Mouse (Mus musculus) midbrain, postnatal 0 days (tissue): ENCODE results near the gene Gm20388. TPM values are rescaled to one million over a fixed set of nuclear protein-coding genes. Genes with fewer than 3 reads are reported as not detected.

Experiments
- ATAC-seq: fragments of 200-750 bp; cut with Nextera tagmentation; 2 replicates; pipeline ENCODE4 v1.8.0; 2017; ENCODE audit warnings: moderate number of reproducible peaks, mild to moderate bottlenecking, moderate TSS enrichment, moderate library complexity; ENCODE audit not compliant: low FRiP score
- DNase-seq: peaks from one replicate; pipeline ENCODE4 v3.0.0-alpha.2; 2015; ENCODE audit warnings: low spot score
- H3K27ac ChIP-seq: fragments of 300-500 bp; sonication (generic); 2 replicates; pipeline ENCODE4 v1.5.1; 2014; ENCODE audit warnings: low read depth, mild to moderate bottlenecking, low read length, mixed read lengths
- H3K27me3 ChIP-seq: fragments of 300-500 bp; sonication (generic); 2 replicates; pipeline ENCODE4 v1.6.1; 2014; ENCODE audit warnings: low read length, control low read depth, mixed read lengths; ENCODE audit not compliant: insufficient read depth
- H3K36me3 ChIP-seq: fragments of 300-500 bp; sonication (generic); 2 replicates; pipeline ENCODE4 v1.6.1; 2014; ENCODE audit warnings: low read length, control low read depth, mixed read lengths; ENCODE audit not compliant: insufficient read depth
- H3K4me1 ChIP-seq: fragments of 300-500 bp; sonication (generic); 2 replicates; pipeline ENCODE4 v1.6.1; 2014; ENCODE audit warnings: mild to moderate bottlenecking, control low read depth, antibody characterized with exemption, low read length, mixed read lengths; ENCODE audit not compliant: insufficient read depth
- H3K4me2 ChIP-seq: fragments of 300-500 bp; sonication (generic); 2 replicates; pipeline ENCODE4 v1.6.1; 2014; ENCODE audit warnings: low read depth, mild to moderate bottlenecking, low read length, mixed read lengths; ENCODE audit not compliant: poor library complexity, severe bottlenecking
- H3K4me3 ChIP-seq: fragments of 300-500 bp; sonication (generic); 2 replicates; pipeline ENCODE4 v1.5.1; 2014; ENCODE audit warnings: low read depth, mild to moderate bottlenecking, low read length, moderate library complexity
- H3K9ac ChIP-seq: fragments of 300-500 bp; sonication (generic); replicated peaks from 2 replicates; pipeline ENCODE4 v1.6.1; 2014; ENCODE audit warnings: mild to moderate bottlenecking, low read length, moderate library complexity, mixed read lengths; ENCODE audit not compliant: poor library complexity, severe bottlenecking
- H3K9me3 ChIP-seq: fragments of 300-500 bp; sonication (generic); 2 replicates; pipeline ENCODE4 v1.6.1; 2016; ENCODE audit warnings: low read length, control low read depth
- CTCF ChIP-seq: IDR thresholded peaks from 2 replicates; pipeline ENCODE4 v1.5.1; 2016; ENCODE audit warnings: antibody characterized with exemption, mild to moderate bottlenecking
- WGBS: fragments of 180-500 bp; shearing (Covaris S2); extraction: QIAGEN DNeasy Blood & Tissue Kit; methylation state at CpG from one replicate; pipeline ENCODE4 v1.1.7; 2014; 5-methylcytosine and 5-hydroxymethylcytosine counted together
- polyA plus RNA-seq: library from polyadenylated mRNA; unstranded; fragments of >200 nt; fragmentation: Nextera tagmentation; extraction: Ambion mirVana; gene quantifications from 2 replicates; pipeline ENCODE4 v1.2.1, GENCODE M21; 2015
- total RNA-seq: library from RNA; depleted of rRNA; stranded (reverse); fragments of >200 nt; gene quantifications from 2 replicates; pipeline ENCODE4 v1.2.3, GENCODE M21; 2014

Gm20388 gene
- total and polyA plus RNA-seq, 2 experiments from 2014 or later = 74.2 TPM; not detected in 1

DNA sequence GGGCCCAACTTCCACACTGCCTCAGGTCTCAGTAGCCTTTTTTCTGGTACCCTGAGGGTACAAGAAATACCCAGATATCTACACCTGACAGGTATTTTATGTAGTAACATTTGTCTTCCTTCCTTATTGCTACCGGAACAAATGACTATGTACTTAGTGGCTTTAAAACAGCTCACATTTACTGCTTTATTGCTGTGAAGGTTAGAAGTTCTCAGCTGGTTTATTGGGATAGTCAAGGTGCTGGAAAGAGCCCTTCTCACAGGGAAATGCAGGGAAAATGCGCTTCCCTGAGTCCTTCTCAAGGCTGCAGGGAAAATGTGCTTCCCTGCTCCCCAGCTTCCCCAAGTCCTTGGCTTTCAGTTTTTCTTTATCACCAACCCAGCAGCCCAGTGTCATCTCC, 228.3 kb downstream of the Gm20388 start:
- no peak for ATAC-seq

GRCm38 (mm10) chr8:120140769-120141168, 230.1 kb downstream of the Gm20388 start:
- Histone ChIP-seq H3K4me2 (no peak overlapping the region), H3K27me3 (no peaks in the 10 kb centered on the region), H3K4me3 (no peak overlapping the region), H3K27ac (no peak overlapping the region), H3K36me3 (no peaks in the 10 kb centered on the region), H3K9me3 (no peaks in the 10 kb centered on the region), H3K4me1 (peaks cover 6% of the 10 kb centered on the region; the same call in 1 of the 2 replicates), H3K9ac (no peak overlapping the region)
- TF ChIP-seq CTCF = no peak
- no peak for ATAC-seq
- 62% methylated on average over 3 of the region's 3 CpGs for WGBS
- no peak for DNase-seq

More for the DNA sequence above, 228.3 kb downstream of the Gm20388 start:
- DNase-seq = no peak
- H3K4me2 ChIP-seq = no peak overlapping the region
- H3K4me1 ChIP-seq = peaks cover 3% of the 10 kb centered on the region; the same call in 1 of the 2 replicates
- TF ChIP-seq CTCF = no peak
- no peak overlapping the region for H3K4me3 ChIP-seq
- no peak overlapping the region for H3K9ac ChIP-seq
- 91% methylated on average over 2 of the region's 2 CpGs for whole genome bisulfite sequencing
- H3K27me3 ChIP-seq = no peaks in the 10 kb centered on the region
- no peak overlapping the region for H3K27ac ChIP-seq
- no peaks in the 10 kb centered on the region for H3K36me3 ChIP-seq
- no peaks in the 10 kb centered on the region for H3K9me3 ChIP-seq

DNA sequence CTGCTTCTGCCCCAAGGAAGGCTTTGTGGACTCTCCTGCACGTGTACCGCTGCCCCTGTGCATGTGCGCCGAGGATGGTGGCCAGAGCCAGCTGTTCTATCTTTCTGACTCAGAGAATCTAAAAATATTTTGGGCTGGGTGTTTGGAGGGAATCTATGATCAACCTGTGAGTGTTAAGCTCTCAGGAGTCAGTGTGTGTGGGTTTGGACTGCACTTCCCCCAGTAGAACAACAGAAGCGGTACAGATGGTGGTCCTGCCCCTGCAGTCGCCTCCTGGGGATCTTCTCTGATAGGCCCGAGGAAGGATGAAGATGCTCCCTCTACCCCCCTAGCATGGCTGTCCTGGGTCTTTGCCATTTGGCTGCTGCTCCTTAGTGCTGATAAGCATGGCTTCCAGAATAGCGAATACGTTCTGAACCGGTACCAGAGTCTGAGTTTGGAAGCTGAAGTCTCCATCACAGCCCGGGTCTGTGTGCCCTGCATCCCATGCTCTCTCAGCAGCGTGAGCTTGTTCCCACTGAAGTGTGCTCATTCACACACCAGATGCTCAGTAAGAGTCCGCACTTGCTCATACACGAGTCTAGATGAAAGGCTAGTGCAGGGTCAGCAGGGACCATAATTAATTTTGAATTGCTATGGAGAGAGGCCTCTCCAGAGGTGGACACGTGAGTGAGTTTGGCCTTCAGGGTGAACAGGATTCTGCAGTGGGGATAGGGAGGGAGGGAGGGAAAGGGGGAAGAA, 233.4 kb downstream of the Gm20388 start:
- DNase-seq = peak; percentile 50
- peak overlapping the region; percentile 57 for H3K27ac ChIP-seq
- H3K9me3 ChIP-seq = no peaks in the 10 kb centered on the region
- whole genome bisulfite sequencing = 49% methylated on average over 15 of the region's 15 CpGs
- H3K4me2 ChIP-seq = no peak overlapping the region
- no peak for TF ChIP-seq CTCF
- H3K27me3 ChIP-seq = no peaks in the 10 kb centered on the region
- H3K4me1 ChIP-seq = peaks cover 6% of the 10 kb centered on the region; the same call in 1 of the 2 replicates
- H3K36me3 ChIP-seq = peaks cover 6% of the 10 kb centered on the region; the same call in 1 of the 2 replicates
- peak; percentile 73 for ATAC-seq
- peak overlapping the region; percentile 5; the same call in 1 of the 2 replicates for H3K9ac ChIP-seq
- H3K4me3 ChIP-seq = no peak overlapping the region

DNA sequence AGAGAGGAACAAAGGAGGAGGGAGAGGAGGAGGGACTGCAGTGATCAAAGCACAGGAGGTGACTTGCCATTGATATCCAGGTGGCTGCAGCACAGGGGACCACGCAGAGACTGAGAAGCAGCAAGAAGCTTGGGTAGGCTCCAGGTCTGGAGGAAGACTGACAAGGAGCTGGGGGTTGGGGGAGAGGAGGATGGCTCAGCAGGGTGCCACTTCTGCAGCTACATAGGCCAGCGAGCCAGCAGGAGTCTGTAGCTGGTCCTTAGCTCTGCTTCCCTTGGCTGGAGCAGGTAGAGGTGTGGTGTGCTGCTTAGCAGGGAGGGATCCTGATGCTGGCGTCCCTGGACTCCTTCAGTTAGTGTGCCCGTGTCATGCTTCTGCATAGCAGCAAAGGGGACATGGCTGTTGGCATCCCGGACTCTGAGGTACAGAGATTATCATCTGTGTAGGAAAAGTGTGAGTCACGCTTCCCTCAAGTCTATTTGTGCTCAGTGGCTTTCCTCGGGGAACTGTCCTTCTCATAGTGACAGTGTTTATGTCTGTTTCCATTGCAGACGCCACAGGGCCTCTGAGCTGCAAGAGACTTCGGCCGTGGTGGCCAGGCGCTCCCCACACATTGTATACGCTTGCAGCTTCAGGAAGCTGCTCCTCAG, 234.1 kb downstream of the Gm20388 start:
- peaks cover 6% of the 10 kb centered on the region; the same call in 1 of the 2 replicates for H3K4me1 ChIP-seq
- H3K4me2 ChIP-seq = no peak overlapping the region
- no peaks in the 10 kb centered on the region for H3K27me3 ChIP-seq
- H3K4me3 ChIP-seq = no peak overlapping the region
- peak overlapping the region; percentile 55 for H3K27ac ChIP-seq
- H3K36me3 ChIP-seq = peaks cover 6% of the 10 kb centered on the region; the same call in 1 of the 2 replicates
- TF ChIP-seq CTCF = no peak
- ATAC-seq = peak; percentile 62; the same call in 1 of the 2 replicates
- 43% methylated on average over 12 of the region's 12 CpGs for WGBS
- peak; percentile 35 for DNase-seq
- H3K9me3 ChIP-seq = no peaks in the 10 kb centered on the region
- H3K9ac ChIP-seq = 0 out of 2 replicates have a peak overlapping the region, but pooled peaks have one; percentile 5

- no peak overlapping the region for H3K9ac ChIP-seq
- no peaks in the 10 kb centered on the region for H3K9me3 ChIP-seq
- DNase-seq (no peak), ATAC-seq (no peak)
- H3K27ac ChIP-seq = no peak overlapping the region
- H3K27me3 ChIP-seq = no peaks in the 10 kb centered on the region
- no peak for TF ChIP-seq CTCF
- 77% methylated on average over 1 of the region's 1 CpGs for WGBS
- H3K4me2 ChIP-seq = no peak overlapping the region
- peaks cover 6% of the 10 kb centered on the region; the same call in 1 of the 2 replicates for H3K4me1 ChIP-seq
- no peak overlapping the region for H3K4me3 ChIP-seq
- peaks cover 10% of the 10 kb centered on the region for H3K36me3 ChIP-seq
Observed at GRCm38 (mm10) chr8:120146051-120146450, 235.4 kb downstream of the Gm20388 start.

GRCm38 (mm10) chr8:120150028-120150427, 239.4 kb downstream of the Gm20388 start:
- H3K36me3 ChIP-seq = peaks cover 40% of the 10 kb centered on the region
- no peak overlapping the region for H3K9ac ChIP-seq
- H3K4me2 ChIP-seq = no peak overlapping the region
- DNase-seq (no peak), ATAC-seq (no peak)
- H3K4me3 ChIP-seq = no peak overlapping the region
- no peaks in the 10 kb centered on the region for H3K4me1 ChIP-seq
- H3K27me3 ChIP-seq = no peaks in the 10 kb centered on the region
- no peak overlapping the region for H3K27ac ChIP-seq
- H3K9me3 ChIP-seq = no peaks in the 10 kb centered on the region
- WGBS = 82% methylated on average over 12 of the region's 12 CpGs
- TF ChIP-seq CTCF = no peak
